ENCODE assay signal across 14 mouse cellular contexts in the genomic region with DNA sequence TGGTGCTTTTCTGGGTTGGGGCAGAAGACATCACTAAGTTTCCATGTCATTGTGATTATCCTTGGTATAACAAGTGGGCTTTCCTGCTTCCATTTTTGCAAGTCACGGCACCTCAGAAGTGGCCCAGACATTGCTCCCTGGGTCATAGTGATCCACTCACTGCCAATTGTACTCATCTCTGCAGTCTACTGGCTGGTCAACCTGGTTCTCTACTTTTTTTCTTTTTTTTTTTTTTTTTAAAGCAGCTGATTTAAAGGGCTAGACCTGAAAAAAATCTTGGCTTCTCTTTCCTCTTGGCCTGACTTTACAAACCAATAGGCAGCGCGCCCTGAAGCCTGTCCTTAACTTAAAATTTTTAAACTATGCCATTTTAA.
A peak's percentile ranks its signal among the peaks of the same experiment; 100 is the strongest.
DNase-seq lines count a peak whose midpoint lies in the region; ATAC-seq and TF ChIP-seq lines count a peak whose summit lies in the region.
"Had no signal": no experiment of that assay in that cellular context is flagged by ENCODE, and none has a peak within 500 bp of the region (broad histone marks: within the 10 kb centered on the region; RNA-seq: fewer than 3 reads in every experiment).

No protein-coding gene starts in this region.

- TF ChIP-seq POLR2A in kidney, adult 2 months (IDR thresholded peaks at IDR 0.05; ENCODE audit: low read depth, low read length), result no peak
- no peak for TF ChIP-seq POLR2A in cortical plate, adult 2 months (IDR thresholded peaks at IDR 0.05; ENCODE audit: extremely low read depth, insufficient read depth, low read length)

- H3K9me3 ChIP-seq in kidney, embryonic 15.5 days (replicated peaks), result no peaks in the 10 kb centered on the region
- H3K9me3 ChIP-seq in midbrain, embryonic 10.5 days (replicated peaks), result no peaks in the 10 kb centered on the region
- H3K9me3 ChIP-seq in midbrain, embryonic 14.5 days (ENCODE audit: control insufficient read depth, low read length), result no peaks in the 10 kb centered on the region
- H3K9me3 ChIP-seq: heart, embryonic 15.5 days; intestine, embryonic 15.5 days; liver, embryonic 13.5 days; neural tube, embryonic 12.5 days had no signal

- peak overlapping the region; percentile 89 for H3K27ac ChIP-seq in gastrocnemius, adult 2 months
- H3K27ac ChIP-seq in kidney, adult 2 months (ENCODE audit: insufficient read depth, low read depth, low read length), result peak overlapping the region; percentile 26
- H3K27ac ChIP-seq in kidney, embryonic 15.5 days, result no peak overlapping the region
- peak overlapping the region; percentile 78 for H3K27ac ChIP-seq in midbrain, embryonic 10.5 days (replicated peaks)
- no peak overlapping the region for H3K27ac ChIP-seq in midbrain, embryonic 14.5 days (replicated peaks; ENCODE audit: low read depth, low read length)
- peak overlapping the region; percentile 70 for H3K27ac ChIP-seq in cortical plate, adult 2 months (ENCODE audit: insufficient read depth, low read length)
- H3K27ac ChIP-seq: heart, embryonic 15.5 days; intestine, embryonic 15.5 days; liver, embryonic 13.5 days; neural tube, embryonic 12.5 days; stomach, postnatal 0 days had no signal

- no peak overlapping the region for H3K9ac ChIP-seq in kidney, embryonic 15.5 days
- H3K9ac ChIP-seq in midbrain, embryonic 14.5 days (replicated peaks; ENCODE audit: low read length), result no peak overlapping the region
- H3K9ac ChIP-seq: heart, embryonic 15.5 days; intestine, embryonic 15.5 days; liver, embryonic 13.5 days; neural tube, embryonic 12.5 days had no signal

- H3K4me2 ChIP-seq in kidney, embryonic 15.5 days, result no peak overlapping the region
- no peak overlapping the region for H3K4me2 ChIP-seq in midbrain, embryonic 14.5 days (ENCODE audit: low read length)
- H3K4me2 ChIP-seq: heart, embryonic 15.5 days; intestine, embryonic 15.5 days; liver, embryonic 13.5 days; neural tube, embryonic 12.5 days had no signal

- 0 out of 2 replicates have a peak, but pooled peaks cover 4% of the 10 kb centered on the region for H3K4me1 ChIP-seq in kidney, adult 2 months (ENCODE audit: control insufficient read depth, insufficient read depth, low read length)
- peaks cover 12% of the 10 kb centered on the region for H3K4me1 ChIP-seq in kidney, embryonic 15.5 days
- peaks cover 33% of the 10 kb centered on the region for H3K4me1 ChIP-seq in midbrain, embryonic 10.5 days
- peaks cover 11% of the 10 kb centered on the region for H3K4me1 ChIP-seq in midbrain, embryonic 14.5 days (ENCODE audit: control insufficient read depth, insufficient read depth, low read length)
- peaks cover 18% of the 10 kb centered on the region for H3K4me1 ChIP-seq in cortical plate, adult 2 months (ENCODE audit: control insufficient read depth, insufficient read depth, low read length)

- intact Hi-C loops in gastrocnemius, adult 2 months (cut with DNase I), result loop anchor here (5.0 kb wide), 1 partner anchor 73 kb away; no protein-coding TSS in a partner anchor
- intact Hi-C loops in gastrocnemius, postnatal 14 days (cut with DNase I; ENCODE audit: low total_unique reads), result no loop called here
- intact Hi-C loops in left cerebral cortex, postnatal 36 days (cut with DNase I), result loop anchor here (5.0 kb wide), 1 partner anchor 33 kb away; no protein-coding TSS in a partner anchor

- ATAC-seq in kidney, embryonic 15.5 days (replicated peaks; ENCODE audit: low FRiP score), result no peak
- no peak for ATAC-seq in midbrain, embryonic 14.5 days (ENCODE audit: low FRiP score, low TSS enrichment)
- ATAC-seq: intestine, embryonic 15.5 days had no signal

- no peak for DNase-seq in gastrocnemius, adult 2 months
- DNase-seq in gastrocnemius, postnatal 14 days, result no peak
- no peak for DNase-seq in kidney, adult 2 months
- DNase-seq in midbrain, embryonic 10.5 days (ENCODE audit: low spot score), result no peak
- DNase-seq in midbrain, embryonic 14.5 days, result no peak
- no peak for DNase-seq in left cerebral cortex, postnatal 36 days (ENCODE audit: low spot score in 2 of 2)
- DNase-seq: cerebellum, adult 8-10 months; liver, embryonic 13.5 days had no signal

- H3K27me3 ChIP-seq in kidney, adult 2 months (replicated peaks; ENCODE audit: control insufficient read depth, insufficient read depth, low read length), result no peaks in the 10 kb centered on the region
- no peaks in the 10 kb centered on the region for H3K27me3 ChIP-seq in kidney, embryonic 15.5 days
- no peaks in the 10 kb centered on the region for H3K27me3 ChIP-seq in midbrain, embryonic 10.5 days (ENCODE audit: low read depth, poor library complexity, severe bottlenecking)
- H3K27me3 ChIP-seq in midbrain, embryonic 14.5 days (ENCODE audit: control insufficient read depth, insufficient read depth, low read length), result no peaks in the 10 kb centered on the region
- H3K27me3 ChIP-seq: heart, embryonic 15.5 days; intestine, embryonic 15.5 days; liver, embryonic 13.5 days; neural tube, embryonic 12.5 days had no signal

- peak overlapping the region; percentile 38 for H3K4me3 ChIP-seq in gastrocnemius, adult 2 months
- no peak overlapping the region for H3K4me3 ChIP-seq in kidney, adult 2 months (ENCODE audit: insufficient read depth, low read depth, low read length)
- no peak overlapping the region for H3K4me3 ChIP-seq in kidney, embryonic 15.5 days (replicated peaks)
- H3K4me3 ChIP-seq in midbrain, embryonic 10.5 days, result peak overlapping the region; percentile 30
- no peak overlapping the region for H3K4me3 ChIP-seq in midbrain, embryonic 14.5 days (replicated peaks; ENCODE audit: low read depth, low read length)
- no peak overlapping the region for H3K4me3 ChIP-seq in cortical plate, adult 2 months (ENCODE audit: insufficient read depth, low read length)
- H3K4me3 ChIP-seq: heart, embryonic 15.5 days; intestine, embryonic 15.5 days; liver, embryonic 13.5 days; neural tube, embryonic 12.5 days had no signal

- WGBS in kidney, adult 2 months, result 87% methylated on average over 3 of the region's 3 CpGs
- WGBS in kidney, embryonic 15.5 days, result 87% methylated on average over 3 of the region's 3 CpGs
- 80% methylated on average over 3 of the region's 3 CpGs for WGBS in midbrain, embryonic 10.5 days
- 61% methylated on average over 3 of the region's 3 CpGs for WGBS in midbrain, embryonic 14.5 days

- H3K36me3 ChIP-seq in kidney, adult 2 months (ENCODE audit: control insufficient read depth, insufficient read depth, low read length), result no peaks in the 10 kb centered on the region
- H3K36me3 ChIP-seq in kidney, embryonic 15.5 days, result no peaks in the 10 kb centered on the region
- no peaks in the 10 kb centered on the region for H3K36me3 ChIP-seq in midbrain, embryonic 10.5 days
- H3K36me3 ChIP-seq in midbrain, embryonic 14.5 days (ENCODE audit: control insufficient read depth, insufficient read depth, low read length), result no peaks in the 10 kb centered on the region
- H3K36me3 ChIP-seq: intestine, embryonic 15.5 days; liver, embryonic 13.5 days; neural tube, embryonic 12.5 days had no signal

- TF ChIP-seq CTCF in gastrocnemius, adult 2 months (IDR thresholded peaks at IDR 0.05), result no peak
- no peak for TF ChIP-seq CTCF in kidney, adult 2 months (conservative IDR thresholded peaks at IDR 0.05; ENCODE audit: insufficient read depth, insufficient read length, low read depth, low read length)
- no peak for TF ChIP-seq CTCF in cortical plate, adult 2 months (IDR thresholded peaks at IDR 0.05; ENCODE audit: extremely low read depth, insufficient read depth, low read length)

Comparison
In these comparisons a context has a peak if more than half of its experiments do, and no peak if none do; other contexts are left out.
1. H3K27ac ChIP-seq: peak in gastrocnemius, adult 2 months (single experiment), kidney, adult 2 months (single experiment), midbrain, embryonic 10.5 days (single experiment) and cortical plate, adult 2 months (single experiment); none in kidney, embryonic 15.5 days (single experiment) and midbrain, embryonic 14.5 days (single experiment).
2. H3K4me3 ChIP-seq: peak in gastrocnemius, adult 2 months (single experiment) and midbrain, embryonic 10.5 days (single experiment); none in kidney, adult 2 months (single experiment), kidney, embryonic 15.5 days (single experiment), midbrain, embryonic 14.5 days (single experiment) and cortical plate, adult 2 months (single experiment).